ENCODE assay signal across 8 mouse cellular contexts in the genomic region with DNA sequence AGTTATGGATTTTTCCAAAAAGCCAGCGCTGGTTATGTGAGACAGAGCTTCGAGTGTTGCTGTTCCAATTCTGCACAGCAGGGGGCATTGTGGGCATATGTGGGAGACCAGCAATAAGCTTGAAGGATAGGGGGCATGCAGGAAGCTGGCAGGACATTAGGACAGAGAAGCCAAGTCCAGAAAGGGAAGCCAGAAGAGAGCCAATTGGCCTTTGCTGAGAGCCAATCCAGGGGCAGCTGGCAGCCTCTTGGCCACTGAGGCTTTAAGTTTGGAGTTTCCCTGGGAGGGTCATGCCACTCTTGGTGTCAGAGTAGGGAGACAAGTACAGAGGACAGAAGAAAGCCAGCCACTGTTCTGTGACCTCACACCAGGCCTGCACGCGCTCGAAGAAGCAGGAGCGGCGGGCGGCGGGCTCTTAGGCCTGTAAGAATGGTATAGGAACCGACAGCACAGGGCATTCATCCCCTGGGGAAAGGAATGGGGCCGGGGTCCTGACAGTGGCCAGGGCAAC. TPM values are rescaled to one million over a fixed set of nuclear protein-coding genes. Genes with fewer than 3 reads are reported as not detected.
DNase-seq lines count a peak whose midpoint lies in the region; ATAC-seq lines count a peak whose summit lies in the region.

No protein-coding gene starts in this region.

- no peak overlapping the region for H3K27ac ChIP-seq in embryonic facial prominence, embryonic 11.5 days (replicated peaks; ENCODE audit: low read depth, low read length)
- 0 out of 2 replicates have a peak overlapping the region, but pooled peaks have one; percentile 42 for H3K27ac ChIP-seq in limb, embryonic 10.5 days
- H3K27ac ChIP-seq in midbrain, embryonic 14.5 days (replicated peaks; ENCODE audit: low read depth, low read length): no peak overlapping the region

- H3K9me3 ChIP-seq in embryonic facial prominence, embryonic 11.5 days (replicated peaks; ENCODE audit: control insufficient read depth, low read length): no peaks in the 10 kb centered on the region
- H3K9me3 ChIP-seq in limb, embryonic 10.5 days (replicated peaks): no peaks in the 10 kb centered on the region
- H3K9me3 ChIP-seq in midbrain, embryonic 14.5 days (ENCODE audit: control insufficient read depth, low read length): no peaks in the 10 kb centered on the region

- H3K27me3 ChIP-seq in embryonic facial prominence, embryonic 11.5 days (ENCODE audit: control insufficient read depth, insufficient read depth, low read length): no peaks in the 10 kb centered on the region
- H3K27me3 ChIP-seq in limb, embryonic 10.5 days (ENCODE audit: low read depth, poor library complexity, severe bottlenecking): no peaks in the 10 kb centered on the region
- no peaks in the 10 kb centered on the region for H3K27me3 ChIP-seq in midbrain, embryonic 14.5 days (ENCODE audit: control insufficient read depth, insufficient read depth, low read length)

- H3K4me2 ChIP-seq in embryonic facial prominence, embryonic 11.5 days (ENCODE audit: low read depth, low read length): no peak overlapping the region
- no peak overlapping the region for H3K4me2 ChIP-seq in midbrain, embryonic 14.5 days (ENCODE audit: low read length)

- H3K4me1 ChIP-seq in embryonic facial prominence, embryonic 11.5 days (ENCODE audit: control insufficient read depth, insufficient read depth, low read length): no peaks in the 10 kb centered on the region; the same call in 1 of the 2 replicates
- H3K4me1 ChIP-seq in limb, embryonic 10.5 days: 0 out of 2 replicates have a peak, but pooled peaks cover 5% of the 10 kb centered on the region
- H3K4me1 ChIP-seq in midbrain, embryonic 14.5 days (ENCODE audit: control insufficient read depth, insufficient read depth, low read length): 0 out of 2 replicates have a peak, but pooled peaks cover 2% of the 10 kb centered on the region

- ATAC-seq in embryonic facial prominence, embryonic 11.5 days (replicated peaks; ENCODE audit: insufficient number of reproducible peaks, low FRiP score, low TSS enrichment, low read depth): 0 out of 2 replicates have a peak, but pooled peaks have one; percentile 42
- ATAC-seq in midbrain, embryonic 14.5 days (ENCODE audit: low FRiP score, low TSS enrichment): peak; percentile 50

- no peaks in the 10 kb centered on the region for H3K36me3 ChIP-seq in embryonic facial prominence, embryonic 11.5 days (replicated peaks; ENCODE audit: control insufficient read depth, insufficient read depth, low read depth, low read length)
- peaks cover 37% of the 10 kb centered on the region for H3K36me3 ChIP-seq in limb, embryonic 10.5 days
- H3K36me3 ChIP-seq in midbrain, embryonic 14.5 days (ENCODE audit: control insufficient read depth, insufficient read depth, low read length): no peaks in the 10 kb centered on the region

- 50% methylated on average over 11 of the region's 11 CpGs for WGBS in embryonic facial prominence, embryonic 11.5 days
- 71% methylated on average over 11 of the region's 11 CpGs for WGBS in limb, embryonic 10.5 days
- 67% methylated on average over 11 of the region's 11 CpGs for WGBS in midbrain, embryonic 14.5 days

- H3K4me3 ChIP-seq in embryonic facial prominence, embryonic 11.5 days (ENCODE audit: low read depth, low read length): no peak overlapping the region
- no peak overlapping the region for H3K4me3 ChIP-seq in limb, embryonic 10.5 days
- no peak overlapping the region for H3K4me3 ChIP-seq in midbrain, embryonic 14.5 days (replicated peaks; ENCODE audit: low read depth, low read length)

- no peak overlapping the region for H3K9ac ChIP-seq in embryonic facial prominence, embryonic 11.5 days (replicated peaks; ENCODE audit: low read length)
- H3K9ac ChIP-seq in midbrain, embryonic 14.5 days (replicated peaks; ENCODE audit: low read length): no peak overlapping the region

- DNase-seq in 3134 (ENCODE audit: extremely low read depth, insufficient read length, low spot score): peak; percentile 77
- DNase-seq in adrenal gland, postnatal 25 days: peak; percentile 92
- DNase-seq in embryonic facial prominence, embryonic 11.5 days (ENCODE audit: low spot score): peak; percentile 90
- peak; percentile 94 to 98 for DNase-seq in heart, adult 18-20 months
- DNase-seq in kidney, adult 18-20 months: peak; percentile 95
- peak; percentile 86 for DNase-seq in limb, embryonic 10.5 days (ENCODE audit: low spot score)
- peak; percentile 91 for DNase-seq in midbrain, embryonic 14.5 days
- DNase-seq in spleen, adult 12 weeks (ENCODE audit: low spot score): peak; percentile 59

RNA-seq across cellular contexts. Expression of a gene that starts 52.4 kb away (rescaled TPM):
- 8.0 and 11.9 TPM in 2 replicates for total RNA-seq in adrenal gland, postnatal 25 days (2021)
- polyA plus RNA-seq in embryonic facial prominence, embryonic 11.5 days (2014; fragmentation: Nextera tagmentation; extraction: Ambion mirVana): 26.6 and 32.7 TPM in 2 replicates
- total RNA-seq in heart, adult 18-20 months (2021): 100 to 1,000 TPM; 782 to 831 TPM
- polyA plus RNA-seq in limb, embryonic 10.5 days (2016; fragmentation: Nextera tagmentation; extraction: Ambion mirVana): 29.4 and 34.3 TPM in 2 replicates
- 17.6 and 25.7 TPM in 2 replicates for polyA plus RNA-seq in midbrain, embryonic 14.5 days (2014; fragmentation: Nextera tagmentation; extraction: Ambion mirVana)
